Mouse (Mus musculus) mouse trophoblast stem cell (cell line): ENCODE data around the gene Olfr668.
"Not testable (repeated sequence)": the region's sequence is repeated elsewhere in the genome, so short reads cannot be mapped to it uniquely, and the experiment has no call there.

Experiments
- in situ Hi-C, 2 experiments: fragments of 300-500 bp; cut with MseI, MboI; formaldehyde crosslinking; loops; 2 replicates in 1 of 2; 3 replicates in 1 of 2; pipeline ENCODE4 v1.15.1; 2025

Olfr668 gene

GRCm38 (mm10) chr7:104927957-104928356 lies at the start of gene Olfr668:
TSS of gene Olfr668 (minus strand) at chr7:104928057.
- in situ Hi-C loops = no loop called here

GRCm38 (mm10) chr7:104972507-104972906 lies 44.6 kb upstream of the Olfr668 start:
- in situ Hi-C loops = not testable (repeated sequence)

DNA sequence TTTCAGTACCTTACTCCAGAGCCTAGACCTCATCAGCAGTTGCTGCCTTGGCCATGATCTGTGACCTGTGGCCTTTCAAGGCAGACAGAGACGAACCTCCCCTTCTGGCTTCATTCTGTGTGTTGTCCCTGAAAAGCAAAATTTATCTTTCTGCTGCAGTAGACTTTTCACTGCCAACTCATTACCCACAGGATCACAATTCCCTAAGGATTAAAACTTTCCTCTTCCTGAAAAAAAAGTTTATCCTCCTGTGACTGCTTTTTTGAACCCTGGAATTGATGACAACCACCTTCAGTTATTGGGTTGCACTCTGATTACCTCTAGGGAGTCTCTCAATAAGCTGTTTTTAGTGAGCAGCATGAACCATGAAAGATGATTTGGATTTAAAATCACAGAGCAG lies 34.7 kb upstream of the Olfr668 start, which contains the start of gene Olfr670:
Gene Olfr670, minus strand, starts transcription at position 101 of the 400 bp plus-strand sequence.
- in situ Hi-C loops = no loop called here

DNA sequence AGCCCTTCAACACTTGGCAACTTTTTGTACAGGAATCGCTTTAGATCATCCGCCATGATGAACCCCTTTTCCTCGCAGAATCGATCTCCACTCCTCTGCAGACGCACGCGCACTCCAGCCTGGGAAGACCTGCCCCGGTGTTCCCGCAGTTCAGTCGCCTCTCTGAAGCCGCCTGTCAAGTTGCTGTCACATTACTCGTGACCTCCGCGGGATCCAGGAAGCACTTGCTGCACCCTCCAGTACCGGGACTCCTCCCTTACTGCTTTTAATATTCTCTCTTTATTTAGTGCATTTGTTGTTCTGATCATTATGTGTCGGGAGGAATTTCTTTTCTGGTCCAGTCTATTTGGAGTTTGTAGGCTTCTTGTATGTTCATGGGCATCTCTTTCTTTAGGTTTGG lies 22.4 kb upstream of the Olfr668 start:
- in situ Hi-C loops = not testable (repeated sequence)

GRCm38 (mm10) chr7:104933940-104934339 lies 6.1 kb upstream of the Olfr668 start, which contains the start of gene Olfr669:
TSS of gene Olfr669 (plus strand) at chr7:104934240.
- in situ Hi-C loops = no loop called here

DNA sequence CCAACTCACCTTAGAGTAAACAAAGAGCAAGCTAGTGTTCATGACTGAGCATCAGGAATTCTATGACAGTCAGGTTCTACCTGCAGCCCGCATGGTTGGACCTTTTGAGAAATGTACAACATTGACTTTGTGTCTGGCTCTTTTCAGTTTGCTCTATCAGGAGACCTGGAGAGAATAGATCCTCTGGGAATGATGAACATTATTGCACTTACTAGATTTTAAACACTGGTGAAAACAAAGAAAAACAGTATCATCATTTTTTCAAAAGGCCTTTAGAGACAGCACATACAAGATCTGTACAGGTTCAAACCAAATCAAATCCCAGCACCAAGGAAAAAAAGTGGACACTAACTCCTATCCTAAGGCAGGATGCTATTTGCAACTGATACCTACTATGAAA lies 6.5 kb downstream of the Olfr668 start, which contains the start of gene Olfr667:
Gene Olfr667, minus strand, starts transcription at position 101 of the 400 bp plus-strand sequence.
- in situ Hi-C loops = no loop called here

- in situ Hi-C loops = no loop called here
Measured at GRCm38 (mm10) chr7:104895852-104896251, 32.0 kb downstream of the Olfr668 start, which contains the start of gene Olfr666. TSS of gene Olfr666 (minus strand) at chr7:104895952.

- in situ Hi-C loops = no loop called here
Measured at GRCm38 (mm10) chr7:104877731-104878130, 50.1 kb downstream of the Olfr668 start, which contains the start of gene Olfr665. TSS of gene Olfr665 (plus strand) at chr7:104878031.
